In the genomic region with DNA sequence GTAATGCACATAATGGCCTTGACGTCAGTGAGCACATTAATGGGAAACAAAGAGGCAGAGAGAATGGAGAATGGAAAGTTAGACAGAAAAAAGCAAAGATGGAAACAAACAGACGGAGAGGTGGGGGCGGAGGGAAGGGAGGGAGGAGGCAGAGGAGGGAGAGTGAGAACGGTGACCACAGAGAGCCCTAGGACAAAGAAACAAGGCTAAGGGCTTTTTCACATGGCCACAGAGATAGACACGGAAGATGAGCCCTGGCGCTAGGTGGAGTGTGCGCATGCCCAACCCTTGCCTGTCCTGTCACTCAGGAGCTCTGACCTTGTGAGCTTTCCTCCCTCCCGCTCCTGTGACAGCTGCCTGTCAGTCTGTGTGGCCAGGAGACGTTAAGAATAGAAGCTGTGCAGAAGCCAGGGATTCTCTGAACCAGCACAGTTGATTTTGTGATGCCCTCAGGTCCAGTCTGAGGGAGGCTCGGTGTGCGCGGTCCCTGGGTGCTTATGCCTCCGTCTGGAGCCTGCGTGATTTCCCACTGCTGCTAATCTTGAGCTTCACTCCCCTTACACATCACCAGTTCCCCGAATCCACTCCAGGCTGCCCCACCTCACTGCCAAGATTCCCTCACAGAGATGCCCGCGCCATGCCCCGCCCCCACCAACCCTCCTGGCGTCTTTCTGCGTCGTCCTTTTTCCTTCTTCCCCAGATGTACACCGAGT, we compare ENCODE assay signal across 8 mouse cellular contexts. TPM values are rescaled to one million over a fixed set of nuclear protein-coding genes. Genes with fewer than 3 reads are reported as not detected.
DNase-seq lines count a peak whose midpoint lies in the region; ATAC-seq lines count a peak whose summit lies in the region.

No protein-coding gene starts in this region.

- no peak overlapping the region for H3K27ac ChIP-seq in stomach, embryonic 16.5 days (ENCODE audit: low read length)

- H3K9ac ChIP-seq in stomach, embryonic 16.5 days (ENCODE audit: low read length), result 0 out of 2 replicates have a peak overlapping the region, but pooled peaks have one; percentile 7

- H3K36me3 ChIP-seq in stomach, embryonic 16.5 days (ENCODE audit: control insufficient read depth, insufficient read depth, low read length), result no peaks in the 10 kb centered on the region

- intact Hi-C loops in left cerebral cortex, postnatal 36 days (cut with DNase I), result no loop called here

- DNase-seq in retina, adult 2 months (ENCODE audit: low read depth, low spot score), result peak; percentile 13
- DNase-seq in retina, embryonic 14.5 days (ENCODE audit: low spot score), result no peak
- peak; percentile 75 to 76 for DNase-seq in cerebellum, postnatal 14 days
- peak; percentile 35 for DNase-seq in heart, adult 8-10 months (ENCODE audit: low spot score)
- peak; percentile 17 to 28 for DNase-seq in left cerebral cortex, postnatal 36 days (ENCODE audit: low spot score in 2 of 2)
- no peak for DNase-seq in lung, postnatal 4 days
- no peak for DNase-seq in lung, adult 18-20 months

- WGBS in stomach, embryonic 16.5 days, result 51% methylated on average over 22 of the region's 22 CpGs

- H3K9me3 ChIP-seq in stomach, embryonic 16.5 days (replicated peaks; ENCODE audit: control insufficient read depth, low read length), result no peaks in the 10 kb centered on the region

- H3K4me2 ChIP-seq in stomach, embryonic 16.5 days (ENCODE audit: low read depth, low read length), result peak overlapping the region; percentile 7; the same call in 1 of the 2 replicates

- no peak overlapping the region for H3K4me3 ChIP-seq in stomach, embryonic 16.5 days (replicated peaks; ENCODE audit: low read length)

- no peaks in the 10 kb centered on the region for H3K27me3 ChIP-seq in stomach, embryonic 16.5 days (ENCODE audit: control insufficient read depth, insufficient read depth, low read length)

- peaks cover 15% of the 10 kb centered on the region for H3K4me1 ChIP-seq in stomach, embryonic 16.5 days (ENCODE audit: control insufficient read depth, insufficient read depth, low read length)

- ATAC-seq in stomach, embryonic 16.5 days (ENCODE audit: insufficient read depth, low FRiP score), result no peak

RNA-seq across cellular contexts. Expression of gene Rassf10, which starts 35.3 kb away (rescaled TPM):
- 1 to 10 TPM in 3 of 4 experiments, under 1 TPM in 1; 0.98 to 1.8 (median 1.4) TPM for total RNA-seq in heart, adult 8-10 months (2022)
- total RNA-seq in left cerebral cortex, postnatal 36 days (2021), result 1 to 10 TPM; 1.0 to 1.4 TPM
- polyA plus RNA-seq in stomach, embryonic 16.5 days (2015; fragmentation: Nextera tagmentation; extraction: Ambion mirVana), result 5.3 and 6.3 TPM in 2 replicates

Comparison
In these comparisons a context has a peak if more than half of its experiments do, and no peak if none do; other contexts are left out.
1. DNase-seq: peak in retina, adult 2 months (single experiment), cerebellum, postnatal 14 days (2 of 2), heart, adult 8-10 months (single experiment) and left cerebral cortex, postnatal 36 days (2 of 2); none in retina, embryonic 14.5 days (single experiment), lung, postnatal 4 days (0 of 2) and lung, adult 18-20 months (0 of 2).